Mouse (Mus musculus) erythroblast, embryonic 14.5 days (primary cell): ENCODE results near the gene Gm49369. TPM values are rescaled to one million over a fixed set of nuclear protein-coding genes. Genes with fewer than 3 reads are reported as not detected.

Source experiments
- H3K27me3 ChIP-seq: 2 replicates; pipeline ENCODE4 v1.6.1; 2012; ENCODE audit warnings: inconsistent platforms; ENCODE audit not compliant: control insufficient read depth
- H3K36me3 ChIP-seq: 2 replicates; pipeline ENCODE4 v1.6.1; 2012; ENCODE audit warnings: mild to moderate bottlenecking, inconsistent platforms; ENCODE audit not compliant: control insufficient read depth
- H3K4me1 ChIP-seq: 2 replicates; pipeline ENCODE4 v1.6.1; 2012; ENCODE audit warnings: inconsistent platforms; ENCODE audit not compliant: control insufficient read depth
- H3K4me3 ChIP-seq: replicated peaks from 2 replicates; pipeline ENCODE3; 2012; ENCODE audit warnings: moderate library complexity, mild to moderate bottlenecking, inconsistent platforms
- H3K9me3 ChIP-seq: 2 replicates; pipeline ENCODE4 v1.6.1; 2012; ENCODE audit warnings: low read length, inconsistent platforms, mixed read lengths; ENCODE audit not compliant: control insufficient read depth
- GATA1 ChIP-seq: IDR thresholded peaks from 2 replicates; pipeline ENCODE4 v1.6.1; 2012; ENCODE audit warnings: low read length, inconsistent platforms, mixed read lengths
- TAL1 ChIP-seq: IDR thresholded peaks from 3 replicates; pipeline ENCODE4 v1.6.1; 2012; ENCODE audit warnings: low read length, inconsistent platforms, mixed read lengths
- polyA plus RNA-seq: library from polyadenylated mRNA; stranded (reverse); fragments of >175 nt; gene quantifications from 2 replicates; pipeline ENCODE4 v1.2.3, GENCODE M21; 2012

The Gm49369 gene
- polyA plus RNA-seq, 1 experiment, result 19.8 TPM

DNA sequence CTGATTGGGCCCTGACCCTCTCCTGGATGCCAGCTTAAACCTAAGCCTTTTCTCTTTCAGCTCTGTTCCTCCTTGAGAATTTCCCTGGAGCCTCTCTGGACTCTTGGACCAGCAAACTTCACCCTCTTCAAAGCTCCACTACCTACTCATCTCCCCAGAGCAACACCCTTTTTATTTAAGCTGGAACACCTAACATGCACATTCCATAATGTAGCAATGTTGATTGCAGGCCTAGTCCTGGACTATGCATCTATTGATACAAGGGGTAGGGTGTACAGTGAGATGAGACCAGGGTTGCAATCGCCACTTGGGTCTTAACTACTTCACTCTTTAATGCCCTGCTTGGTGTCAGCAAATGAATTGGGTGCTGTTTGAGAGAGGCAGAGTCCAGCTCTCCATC, 5.7 kb upstream of the Gm49369 start:
- no peaks in the 10 kb centered on the region for H3K27me3 ChIP-seq
- H3K36me3 ChIP-seq, result peaks cover 37% of the 10 kb centered on the region
- H3K4me3 ChIP-seq, result peak overlapping the region; percentile 80
- H3K9me3 ChIP-seq, result no peaks in the 10 kb centered on the region
- TF ChIP-seq TAL1 (no peak), GATA1 (no peak)
- peaks cover 90% of the 10 kb centered on the region for H3K4me1 ChIP-seq

DNA sequence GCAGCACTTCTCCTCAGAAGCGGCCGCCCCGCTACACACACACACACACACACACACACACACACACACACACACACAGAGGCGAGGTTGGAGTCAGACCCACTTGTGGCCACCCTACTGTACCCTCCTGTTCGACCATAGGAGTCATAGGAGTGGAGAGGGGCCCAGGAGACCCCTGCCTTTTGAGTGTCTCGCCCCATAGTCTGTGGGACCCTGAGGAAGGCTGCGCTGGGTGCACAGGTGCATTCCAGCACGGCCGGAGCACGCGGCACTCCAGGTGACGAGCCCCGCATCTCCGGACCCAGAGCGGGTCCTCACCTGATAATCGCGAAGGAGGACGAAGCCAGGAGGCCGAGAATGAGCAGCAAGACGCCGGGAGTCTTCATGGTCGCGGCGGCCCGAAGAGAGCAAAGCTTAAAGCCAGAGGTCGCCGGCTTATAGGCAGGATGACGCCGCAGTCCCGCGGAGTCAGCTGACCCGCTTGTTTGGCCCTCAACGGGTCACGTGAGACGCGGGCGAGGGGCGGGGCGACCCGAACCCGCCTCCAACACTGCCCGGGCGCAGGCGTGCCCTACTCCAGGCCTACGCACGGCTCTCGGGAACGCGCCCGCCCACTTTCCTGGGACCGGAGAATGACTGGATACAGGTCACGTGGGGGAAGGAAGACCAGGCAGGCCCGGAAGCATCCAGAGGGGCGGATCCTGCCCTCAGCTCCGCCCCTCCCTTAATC, 5.1 kb upstream of the Gm49369 start, which contains the start of gene Ctsd:
Gene Ctsd (minus strand): TSS at position 620 of the 730 bp plus-strand sequence.
- Histone ChIP-seq H3K9me3 (no peaks in the 10 kb centered on the region), H3K4me3 (peak within 1 kb of the TSS; percentile 80), H3K4me1 (peaks cover 90% of the 10 kb centered on the region), H3K27me3 (no peaks in the 10 kb centered on the region), H3K36me3 (peaks cover 43% of the 10 kb centered on the region)
- TF ChIP-seq TAL1 (no peak), GATA1 (no peak)

DNA sequence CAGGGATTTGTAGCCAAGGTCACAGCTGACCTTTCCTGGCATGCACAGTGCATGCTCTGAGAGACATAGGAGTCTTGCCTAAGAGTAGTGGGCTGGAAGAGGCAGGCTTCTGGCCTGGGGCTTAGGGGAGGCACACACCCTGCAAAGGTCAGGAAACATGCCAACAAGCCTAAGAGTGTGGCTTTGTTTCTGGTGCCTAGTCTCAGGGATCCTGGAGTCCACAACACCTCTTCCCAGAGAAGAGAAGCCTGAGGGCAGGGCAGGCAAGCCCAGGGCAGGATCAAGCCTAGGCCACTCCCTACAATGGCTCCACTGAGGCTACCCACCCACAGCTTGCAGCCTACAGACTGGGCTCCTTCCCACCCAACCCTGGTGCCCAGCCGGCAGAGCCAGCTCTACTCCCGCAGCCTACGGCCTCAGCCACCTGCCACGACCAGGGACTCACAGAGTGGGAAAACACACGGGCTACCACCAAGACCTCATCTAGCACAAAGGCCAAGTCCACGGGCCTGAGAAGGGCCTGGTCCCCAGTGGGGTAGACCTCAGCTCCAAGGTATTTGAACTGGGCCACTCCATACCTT, 4.2 kb upstream of the Gm49369 start:
- Histone ChIP-seq H3K36me3 (peaks cover 52% of the 10 kb centered on the region), H3K4me1 (peaks cover 90% of the 10 kb centered on the region), H3K9me3 (no peaks in the 10 kb centered on the region), H3K27me3 (no peaks in the 10 kb centered on the region), H3K4me3 (peak overlapping the region; percentile 80)
- no peak for TF ChIP-seq GATA1

DNA sequence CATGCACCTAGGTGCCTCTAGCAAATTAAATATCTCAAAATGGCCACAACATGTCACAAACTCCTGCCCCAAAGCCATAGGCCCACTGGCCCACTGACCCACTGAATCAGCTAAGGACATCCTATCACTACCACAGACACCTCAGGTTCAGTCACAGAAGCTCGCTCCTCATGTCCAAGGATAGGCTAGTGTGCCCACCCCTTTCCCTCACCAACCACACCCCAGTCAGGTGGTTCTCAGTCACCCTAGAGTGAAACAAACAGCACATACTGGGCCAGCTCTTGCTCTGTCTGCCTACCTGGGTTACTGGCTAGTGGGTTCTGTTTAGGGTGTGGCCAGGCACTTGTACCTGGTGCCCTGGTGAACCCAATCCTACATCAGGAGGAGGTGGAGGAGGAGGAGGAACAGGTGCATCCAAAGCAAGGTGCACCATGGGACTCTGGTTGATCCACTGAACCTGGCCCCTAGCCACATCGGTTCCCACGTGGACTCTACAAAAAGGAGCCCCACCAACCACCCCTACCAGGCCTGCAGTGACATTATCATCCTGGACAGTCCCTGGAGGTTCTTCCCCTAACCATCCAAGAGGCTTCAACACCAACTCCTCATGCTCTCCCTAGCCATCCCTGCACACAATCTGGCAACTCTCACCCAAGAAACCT, 3.4 kb upstream of the Gm49369 start:
- TF ChIP-seq GATA1 (no peak), TAL1 (no peak)
- H3K36me3 ChIP-seq, result peaks cover 60% of the 10 kb centered on the region
- peaks cover 91% of the 10 kb centered on the region for H3K4me1 ChIP-seq

DNA sequence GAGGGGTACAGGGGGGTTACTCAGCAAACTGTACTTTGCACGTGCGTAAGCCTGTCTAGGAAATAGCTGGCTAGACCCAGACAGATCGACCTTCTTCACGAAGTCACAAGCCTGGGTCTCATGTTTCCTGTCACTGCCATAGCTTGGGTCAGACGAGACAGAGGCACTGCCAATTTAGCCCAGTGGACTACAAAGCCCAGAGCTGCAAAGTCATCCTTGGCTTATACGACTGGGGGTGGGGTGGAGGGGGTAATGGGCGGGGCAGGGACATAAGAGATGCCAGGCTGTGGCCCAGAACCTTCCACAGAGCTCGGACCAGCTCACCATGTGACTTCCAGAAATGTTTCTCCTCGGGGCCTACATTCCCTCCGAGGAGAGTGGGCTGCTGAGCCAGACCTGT, 1.8 kb upstream of the Gm49369 start:
- H3K9me3 ChIP-seq, result no peaks in the 10 kb centered on the region
- H3K4me1 ChIP-seq, result peaks cover 94% of the 10 kb centered on the region
- H3K27me3 ChIP-seq, result no peaks in the 10 kb centered on the region
- H3K4me3 ChIP-seq, result peak overlapping the region; percentile 80
- H3K36me3 ChIP-seq, result peaks cover 76% of the 10 kb centered on the region
- TF ChIP-seq TAL1 (no peak), GATA1 (no peak)

More for the DNA sequence above, 3.4 kb upstream of the Gm49369 start:
- H3K27me3 ChIP-seq, result no peaks in the 10 kb centered on the region
- H3K9me3 ChIP-seq, result no peaks in the 10 kb centered on the region
- peak overlapping the region; percentile 80 for H3K4me3 ChIP-seq

DNA sequence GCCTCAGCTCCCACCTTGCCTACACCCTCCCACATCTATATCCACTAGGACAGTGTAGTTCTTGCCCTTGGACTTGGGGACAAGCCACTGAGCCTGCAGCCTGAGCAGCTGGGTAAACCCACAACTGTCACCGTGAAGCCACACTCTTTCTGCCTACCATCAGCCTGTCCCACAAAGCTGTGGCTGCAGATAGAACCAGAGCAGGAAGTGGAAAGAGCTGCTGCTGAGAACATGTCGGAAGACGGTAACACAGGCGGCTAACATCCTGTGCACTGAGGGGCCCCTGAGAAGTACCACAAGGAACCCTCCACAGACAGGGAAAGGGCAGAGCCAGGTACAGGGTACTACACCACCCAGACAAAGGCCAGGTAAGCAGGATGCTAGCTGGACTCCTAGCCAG, 1.3 kb downstream of the Gm49369 start:
- Histone ChIP-seq H3K27me3 (no peaks in the 10 kb centered on the region), H3K9me3 (no peaks in the 10 kb centered on the region), H3K36me3 (peaks cover 100% of the 10 kb centered on the region), H3K4me3 (no peak overlapping the region), H3K4me1 (peaks cover 100% of the 10 kb centered on the region)
- no peak for TF ChIP-seq GATA1
- TF ChIP-seq TAL1, result no peak

DNA sequence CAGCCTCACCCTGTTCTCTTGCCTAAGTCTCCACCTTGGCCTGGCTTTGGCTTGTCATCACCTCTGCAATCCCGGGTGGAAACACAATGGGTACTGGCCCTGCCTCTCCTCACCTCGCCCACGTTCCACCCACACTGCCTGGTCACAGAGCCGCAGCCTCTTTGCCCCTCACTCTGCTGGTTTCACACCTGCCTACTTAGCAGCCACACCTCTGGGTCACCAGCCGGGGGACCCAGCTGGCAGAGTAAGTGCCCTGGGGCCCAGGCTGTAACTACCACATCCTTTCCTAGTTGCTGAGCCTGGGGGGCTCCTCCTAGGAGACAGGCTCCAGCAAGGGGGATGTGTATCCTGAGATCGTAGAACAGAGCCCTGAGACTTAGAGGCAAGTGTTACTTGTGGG, 3.3 kb downstream of the Gm49369 start:
- TF ChIP-seq GATA1 (no peak), TAL1 (no peak)
- H3K9me3 ChIP-seq, result no peaks in the 10 kb centered on the region
- H3K4me1 ChIP-seq, result peaks cover 100% of the 10 kb centered on the region
- H3K4me3 ChIP-seq, result no peak overlapping the region
- H3K36me3 ChIP-seq, result peaks cover 100% of the 10 kb centered on the region
- H3K27me3 ChIP-seq, result no peaks in the 10 kb centered on the region

DNA sequence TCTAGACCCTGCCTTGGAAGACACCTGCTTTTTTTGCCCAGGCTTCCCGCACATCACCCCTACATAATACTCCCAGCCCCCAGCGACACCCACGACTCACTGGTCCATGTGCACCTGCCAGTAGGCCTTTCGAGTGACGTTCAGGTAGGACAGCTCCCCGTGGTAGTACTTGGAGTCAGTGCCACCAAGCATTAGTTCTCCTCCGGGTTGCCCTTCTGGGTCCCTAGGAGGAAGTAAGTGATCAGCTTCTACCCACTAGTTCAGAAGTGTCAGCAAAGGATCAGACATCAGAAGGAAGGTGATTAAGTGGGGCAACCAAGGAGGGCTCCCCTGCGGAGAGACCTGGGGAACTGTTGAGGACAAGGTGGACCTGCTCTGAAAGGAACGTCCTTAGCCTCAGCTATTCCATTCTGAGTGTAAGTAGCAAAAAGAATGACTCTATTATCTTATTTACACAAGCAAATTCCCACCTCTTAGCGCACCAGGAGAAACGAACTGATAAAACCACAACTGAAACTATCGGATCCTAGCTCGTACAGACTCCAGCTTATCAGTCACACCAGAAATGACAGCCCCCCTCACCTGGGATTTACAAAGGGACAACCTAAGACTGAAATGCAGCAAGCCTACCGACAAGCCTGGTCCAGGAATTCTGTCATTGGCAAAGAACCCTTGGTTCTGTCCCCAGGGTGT, 5.1 kb downstream of the Gm49369 start:
- peaks cover 13% of the 10 kb centered on the region for H3K27me3 ChIP-seq
- peaks cover 89% of the 10 kb centered on the region for H3K4me1 ChIP-seq
- peak overlapping the region; percentile 52 for H3K4me3 ChIP-seq
- no peaks in the 10 kb centered on the region for H3K9me3 ChIP-seq
- TF ChIP-seq TAL1 (peak; percentile 80), GATA1 (peak; percentile 57)
- peaks cover 86% of the 10 kb centered on the region for H3K36me3 ChIP-seq

DNA sequence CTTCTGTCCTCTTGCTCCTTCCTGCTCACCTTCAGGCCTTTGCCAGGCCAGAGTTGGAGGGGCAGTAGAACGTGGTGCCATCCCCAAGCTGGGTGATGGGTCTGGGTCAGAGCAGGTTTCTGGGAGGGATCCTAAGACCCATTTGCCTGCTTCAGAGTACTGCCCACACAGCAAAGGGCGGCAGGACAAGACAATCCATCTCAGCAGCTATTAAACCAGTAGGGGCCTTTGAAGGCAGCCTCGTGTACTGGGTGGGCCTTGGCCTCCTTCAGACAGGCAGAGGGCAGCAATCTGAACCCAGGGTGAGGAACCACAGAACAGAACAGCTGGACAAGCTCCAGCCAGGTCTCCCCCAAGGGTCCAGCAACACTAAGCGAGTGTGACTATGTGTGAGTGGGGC, 6.4 kb downstream of the Gm49369 start:
- TF ChIP-seq TAL1, result no peak
- no peak for TF ChIP-seq GATA1
- Histone ChIP-seq H3K4me3 (no peak overlapping the region), H3K4me1 (peaks cover 87% of the 10 kb centered on the region), H3K36me3 (peaks cover 73% of the 10 kb centered on the region), H3K9me3 (peaks cover 4% of the 10 kb centered on the region; the same call in 1 of the 2 replicates), H3K27me3 (peaks cover 26% of the 10 kb centered on the region)
